Mouse (Mus musculus): ENCODE results near the gene Ap5b1. TPM values are rescaled to one million over a fixed set of nuclear protein-coding genes. Genes with fewer than 3 reads are reported as not detected.

Gene Ap5b1
- polyA plus RNA-seq, 1 experiment from 2014 or later: 3.1 TPM

DNA sequence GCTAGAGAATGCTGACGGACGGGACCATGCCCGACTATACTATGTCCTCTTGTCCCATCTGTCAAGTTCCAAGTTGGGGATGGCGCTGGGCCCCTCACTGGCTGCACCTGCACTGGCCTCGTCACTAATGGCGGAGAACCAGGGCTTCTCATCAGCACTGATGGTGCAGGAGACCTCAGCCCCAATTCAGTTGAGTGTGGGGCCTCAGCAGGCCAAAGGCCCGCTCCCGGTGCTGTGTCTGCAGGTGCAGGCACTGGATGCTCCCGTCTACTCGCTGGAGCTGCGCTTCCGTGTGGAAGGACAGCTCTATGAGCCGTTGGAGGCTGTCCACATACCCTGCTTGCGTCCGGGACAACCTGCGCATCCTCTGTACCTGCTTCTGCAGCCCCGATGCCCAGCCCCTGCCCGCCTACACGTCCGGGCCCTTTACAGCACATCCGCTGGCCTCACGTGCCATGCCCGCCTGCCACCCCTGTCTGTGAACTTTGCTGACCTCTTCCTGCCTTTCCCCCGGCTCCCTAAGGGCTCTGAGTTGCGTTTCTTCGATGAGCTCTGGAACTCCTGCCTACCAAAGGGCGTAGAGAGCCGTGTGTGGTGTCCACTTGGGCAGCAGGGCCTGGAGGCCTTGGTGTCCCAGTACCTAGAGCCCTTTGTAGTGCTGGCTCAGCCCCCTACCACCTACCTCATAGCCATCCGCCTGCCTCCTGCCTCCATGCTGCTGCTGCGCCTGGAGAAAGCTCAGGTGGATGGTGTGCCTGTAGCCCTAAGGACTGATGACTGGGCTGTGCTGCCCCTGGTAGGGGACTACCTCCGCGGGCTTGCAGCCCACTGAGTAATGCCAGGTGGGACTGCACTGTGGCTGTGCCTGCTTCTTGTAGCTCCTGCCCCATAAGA, 2.8 kb downstream of the Ap5b1 start:
- Histone ChIP-seq H3K27me3 (ENCODE audit: insufficient read depth, low read length) (0 out of 2 replicates have a peak, but pooled peaks cover 7% of the 10 kb centered on the region), H3K9ac (replicated peaks) (no peak overlapping the region; the same call in 1 of the 2 replicates), H3K4me3 (ENCODE audit: low read depth, low read length) (peak overlapping the region; percentile 84; the same call in 1 of the 2 replicates), H3K27ac (ENCODE audit: low read depth) (peak overlapping the region; percentile 79; the same call in 1 of the 2 replicates), H3K4me1 (ENCODE audit: insufficient read depth) (peaks cover 30% of the 10 kb centered on the region), H3K9me3 (ENCODE audit: low read length) (no peaks in the 10 kb centered on the region), H3K36me3 (replicated peaks; ENCODE audit: insufficient read depth, low read length) (peaks cover 21% of the 10 kb centered on the region), H3K4me2 (ENCODE audit: low read depth, low read length) (peak overlapping the region; percentile 100)
- no peak for DNase-seq
- ATAC-seq: no peak
- TF ChIP-seq EP300 (IDR thresholded peaks at IDR 0.05; ENCODE audit: low read depth): no peak
- TF ChIP-seq CTCF (IDR thresholded peaks at IDR 0.05; ENCODE audit: low read depth): no peak
- 88% methylated on average over 32 of the region's 32 CpGs for WGBS (ENCODE audit: insufficient replicate concordance)

DNA sequence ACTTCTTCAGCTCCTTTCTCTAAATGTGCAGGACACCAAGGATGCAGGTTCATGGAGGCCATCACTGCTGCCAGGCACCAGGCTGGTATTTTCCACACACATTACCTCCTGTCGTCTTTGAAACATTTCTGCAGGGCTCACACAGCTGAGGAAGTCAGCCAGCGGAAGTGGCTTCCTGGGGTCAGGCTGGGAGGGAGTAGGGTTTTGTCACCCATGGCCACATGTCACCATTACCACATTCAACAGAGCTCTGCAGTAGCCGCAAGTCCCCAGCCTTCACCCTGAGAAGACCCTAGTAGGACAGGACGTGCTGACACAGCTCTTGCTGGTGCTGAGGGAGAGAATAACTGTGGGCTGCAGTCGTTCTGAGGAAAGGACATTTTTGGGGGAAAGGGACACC, 4.0 kb downstream of the Ap5b1 start:
- ATAC-seq (no peak), DNase-seq (peak; percentile 66)
- 44% methylated on average over 5 of the region's 5 CpGs for WGBS (ENCODE audit: insufficient replicate concordance)

DNA sequence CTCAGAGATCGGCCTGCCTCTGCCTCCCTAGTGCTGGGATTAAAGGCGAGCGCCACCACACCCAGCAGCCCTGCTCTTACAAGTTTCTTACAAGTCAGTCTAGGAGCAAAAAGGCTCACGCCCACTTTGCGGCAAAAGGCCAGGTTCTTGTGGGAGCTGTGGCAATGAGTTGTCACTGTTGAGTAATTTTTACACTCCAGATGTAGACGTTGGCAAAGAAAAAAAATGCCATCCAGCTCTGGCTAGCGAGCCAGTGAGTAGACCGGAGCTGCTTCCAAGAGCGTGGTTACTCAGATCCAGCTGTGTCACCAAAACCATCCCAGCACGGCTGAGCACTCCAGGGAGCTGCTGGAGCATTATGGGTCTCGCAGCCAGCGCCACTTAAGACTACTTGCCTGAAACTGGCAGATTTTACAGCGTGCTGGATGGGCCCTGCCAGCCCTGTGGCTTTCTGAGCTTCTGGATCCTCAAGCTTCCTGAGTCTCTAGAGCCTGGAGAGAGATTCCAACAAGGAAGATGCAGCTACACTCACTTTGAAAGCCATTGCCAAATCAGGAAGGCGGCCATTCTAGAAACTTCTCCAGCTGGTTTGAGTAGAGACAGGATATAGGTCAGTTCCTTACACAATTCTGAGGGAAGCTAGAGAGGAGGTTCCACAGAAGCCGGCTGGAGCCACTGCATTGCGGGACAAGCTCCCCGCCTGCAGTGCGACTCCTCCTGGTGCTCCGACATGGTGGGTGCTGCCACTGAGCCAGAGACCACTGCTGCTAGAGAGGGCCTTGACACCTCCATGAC, 4.7 kb downstream of the Ap5b1 start:
- H3K4me3 ChIP-seq (ENCODE audit: low read depth, low read length): no peak overlapping the region
- 0 out of 2 replicates have a peak, but pooled peaks cover 3% of the 10 kb centered on the region for H3K27me3 ChIP-seq (ENCODE audit: insufficient read depth, low read length)
- no peaks in the 10 kb centered on the region for H3K9me3 ChIP-seq (ENCODE audit: low read length)
- peak overlapping the region; percentile 51 for H3K4me2 ChIP-seq (ENCODE audit: low read depth, low read length)
- H3K36me3 ChIP-seq (replicated peaks; ENCODE audit: insufficient read depth, low read length): peaks cover 21% of the 10 kb centered on the region
- ATAC-seq: no peak
- WGBS (ENCODE audit: insufficient replicate concordance): 64% methylated on average over 19 of the region's 19 CpGs
- DNase-seq: peak; percentile 61
- peaks cover 19% of the 10 kb centered on the region for H3K4me1 ChIP-seq (ENCODE audit: insufficient read depth)
- no peak for TF ChIP-seq CTCF (IDR thresholded peaks at IDR 0.05; ENCODE audit: low read depth)
- peak; percentile 9; the same call in 1 of the 2 replicates for TF ChIP-seq EP300 (IDR thresholded peaks at IDR 0.05; ENCODE audit: low read depth)
- H3K27ac ChIP-seq (ENCODE audit: low read depth): peak overlapping the region; percentile 85
- H3K9ac ChIP-seq (replicated peaks): no peak overlapping the region

More for the DNA sequence above, 4.0 kb downstream of the Ap5b1 start:
- TF ChIP-seq CTCF (IDR thresholded peaks at IDR 0.05; ENCODE audit: low read depth) (no peak), EP300 (IDR thresholded peaks at IDR 0.05; ENCODE audit: low read depth) (no peak)
- Histone ChIP-seq H3K9me3 (ENCODE audit: low read length) (no peaks in the 10 kb centered on the region), H3K4me1 (ENCODE audit: insufficient read depth) (peaks cover 25% of the 10 kb centered on the region), H3K4me2 (ENCODE audit: low read depth, low read length) (peak overlapping the region; percentile 100; the same call in 1 of the 2 replicates), H3K27me3 (ENCODE audit: insufficient read depth, low read length) (0 out of 2 replicates have a peak, but pooled peaks cover 3% of the 10 kb centered on the region), H3K27ac (ENCODE audit: low read depth) (peak overlapping the region; percentile 85), H3K36me3 (replicated peaks; ENCODE audit: insufficient read depth, low read length) (peaks cover 21% of the 10 kb centered on the region), H3K4me3 (ENCODE audit: low read depth, low read length) (no peak overlapping the region), H3K9ac (replicated peaks) (0 out of 2 replicates have a peak overlapping the region, but pooled peaks have one; percentile 7)

DNA sequence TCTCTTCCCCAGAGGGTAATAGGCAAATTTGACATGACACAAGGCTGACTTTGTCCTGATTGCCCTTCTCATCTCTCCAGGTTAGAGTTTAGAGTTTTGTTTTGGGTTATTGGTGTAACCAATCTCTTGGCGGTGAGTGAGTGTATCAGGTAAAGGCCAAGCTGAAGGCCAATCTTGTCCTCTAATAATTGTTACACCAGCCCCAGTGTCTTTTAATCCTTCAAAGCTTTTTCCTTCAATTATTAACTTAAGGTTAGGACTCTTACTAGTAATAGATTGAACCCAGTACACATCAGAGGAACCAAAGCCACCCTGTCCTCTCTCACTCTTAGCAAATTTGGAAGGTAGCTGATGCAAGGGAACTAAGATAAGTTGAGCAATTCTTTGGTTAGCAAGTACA, 7.5 kb downstream of the Ap5b1 start:
- Histone ChIP-seq H3K36me3 (replicated peaks; ENCODE audit: insufficient read depth, low read length) (peaks cover 9% of the 10 kb centered on the region), H3K27me3 (ENCODE audit: insufficient read depth, low read length) (no peaks in the 10 kb centered on the region), H3K27ac (ENCODE audit: low read depth) (no peak overlapping the region), H3K4me1 (ENCODE audit: insufficient read depth) (peaks cover 6% of the 10 kb centered on the region), H3K9me3 (ENCODE audit: low read length) (no peaks in the 10 kb centered on the region), H3K4me2 (ENCODE audit: low read depth, low read length) (no peak overlapping the region), H3K9ac (replicated peaks) (no peak overlapping the region), H3K4me3 (ENCODE audit: low read depth, low read length) (no peak overlapping the region)
- DNase-seq (no peak), ATAC-seq (0 out of 2 replicates have a peak, but pooled peaks have one; percentile 37)
- TF ChIP-seq CTCF (IDR thresholded peaks at IDR 0.05; ENCODE audit: low read depth) (no peak), EP300 (IDR thresholded peaks at IDR 0.05; ENCODE audit: low read depth) (no peak; the same call in 1 of the 2 replicates)
- WGBS (ENCODE audit: insufficient replicate concordance): 70% methylated on average over 1 of the region's 1 CpGs

DNA sequence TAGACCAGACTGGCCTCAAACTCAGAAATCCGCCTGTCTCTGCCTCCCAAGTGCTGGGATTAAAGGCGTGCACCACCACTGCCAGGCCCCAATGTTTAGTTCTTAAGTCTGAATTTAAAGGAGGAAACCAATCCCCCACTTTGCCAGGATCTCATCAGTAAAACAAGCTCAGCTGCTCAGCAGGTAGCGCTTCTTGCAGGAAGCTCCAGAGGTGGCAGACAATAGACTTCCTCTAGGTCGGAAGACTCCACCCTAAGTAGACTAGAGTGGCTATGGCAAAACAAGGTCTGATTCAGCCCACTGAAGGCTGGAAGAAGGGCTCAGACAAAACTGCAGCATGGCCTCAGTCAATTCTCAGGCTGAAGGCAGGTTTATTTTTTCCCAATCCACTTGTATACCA, 12.1 kb downstream of the Ap5b1 start:
- TF ChIP-seq CTCF (IDR thresholded peaks at IDR 0.05; ENCODE audit: low read depth): no peak
- no peak for TF ChIP-seq EP300 (IDR thresholded peaks at IDR 0.05; ENCODE audit: low read depth)
- 74% methylated on average over 4 of the region's 4 CpGs for WGBS (ENCODE audit: insufficient replicate concordance)
- Histone ChIP-seq H3K4me2 (ENCODE audit: low read depth, low read length) (no peak overlapping the region), H3K4me1 (ENCODE audit: insufficient read depth) (no peaks in the 10 kb centered on the region), H3K4me3 (ENCODE audit: low read depth, low read length) (no peak overlapping the region), H3K9ac (replicated peaks) (no peak overlapping the region), H3K9me3 (ENCODE audit: low read length) (no peaks in the 10 kb centered on the region), H3K36me3 (replicated peaks; ENCODE audit: insufficient read depth, low read length) (no peaks in the 10 kb centered on the region), H3K27ac (ENCODE audit: low read depth) (no peak overlapping the region), H3K27me3 (ENCODE audit: insufficient read depth, low read length) (no peaks in the 10 kb centered on the region)
- DNase-seq (no peak), ATAC-seq (no peak)

DNA sequence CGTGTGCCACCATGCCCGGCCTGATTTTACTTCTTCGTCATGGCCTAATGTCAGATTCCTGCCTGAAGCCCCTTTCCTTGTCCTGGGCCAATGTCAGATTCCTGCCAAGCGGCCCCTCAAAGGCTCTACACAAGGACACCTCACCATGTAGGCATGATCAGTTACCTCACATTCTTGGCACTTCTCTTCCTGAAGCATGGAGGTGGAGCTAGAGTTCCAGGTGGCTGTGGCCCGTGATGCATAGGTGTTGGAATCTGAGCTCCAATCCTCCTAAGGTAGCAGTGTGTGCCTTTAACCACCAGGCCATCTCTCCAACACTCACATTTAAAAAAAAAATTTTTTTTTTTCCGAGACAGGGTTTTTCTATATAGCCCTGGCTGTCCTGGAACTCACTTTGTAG, 13.0 kb downstream of the Ap5b1 start:
- Histone ChIP-seq H3K27me3 (ENCODE audit: insufficient read depth, low read length) (no peaks in the 10 kb centered on the region), H3K36me3 (replicated peaks; ENCODE audit: insufficient read depth, low read length) (no peaks in the 10 kb centered on the region), H3K4me3 (ENCODE audit: low read depth, low read length) (no peak overlapping the region), H3K4me1 (ENCODE audit: insufficient read depth) (no peaks in the 10 kb centered on the region), H3K9ac (replicated peaks) (no peak overlapping the region), H3K9me3 (ENCODE audit: low read length) (no peaks in the 10 kb centered on the region), H3K4me2 (ENCODE audit: low read depth, low read length) (no peak overlapping the region), H3K27ac (ENCODE audit: low read depth) (no peak overlapping the region)
- ATAC-seq (no peak), DNase-seq (no peak)
- TF ChIP-seq CTCF (IDR thresholded peaks at IDR 0.05; ENCODE audit: low read depth) (no peak), EP300 (IDR thresholded peaks at IDR 0.05; ENCODE audit: low read depth) (no peak)
- 85% methylated on average over 6 of the region's 6 CpGs for WGBS (ENCODE audit: insufficient replicate concordance)
